Mouse (Mus musculus) small intestine, adult 2 months (tissue): Measurements from ENCODE around the gene Cd300ld5. TPM values are rescaled to one million over a fixed set of nuclear protein-coding genes. Genes with fewer than 3 reads are reported as not detected.
A peak's percentile ranks its signal among the peaks of the same experiment; 100 is the strongest.
"Not testable (repeated sequence)": the region's sequence is repeated elsewhere in the genome, so short reads cannot be mapped to it uniquely, and the experiment has no call there.

Experiments
- H3K27ac ChIP-seq: fragments of 200-500 bp; 2 replicates; pipeline ENCODE4 v1.5.1; 2012; ENCODE audit warnings: low read depth, low read length, control low read depth, inconsistent platforms; ENCODE audit not compliant: insufficient read depth
- H3K27me3 ChIP-seq: fragments of 200-500 bp; 2 replicates; pipeline ENCODE4 v1.6.1; 2012; ENCODE audit warnings: mild to moderate bottlenecking, moderate library complexity, low read length, inconsistent platforms; ENCODE audit not compliant: control insufficient read depth, insufficient read depth
- H3K36me3 ChIP-seq: fragments of 200-500 bp; 2 replicates; pipeline ENCODE4 v1.6.1; 2012; ENCODE audit warnings: mild to moderate bottlenecking, low read length, control low read depth, inconsistent platforms; ENCODE audit not compliant: control insufficient read depth, insufficient read depth
- H3K4me1 ChIP-seq: fragments of 200-500 bp; 2 replicates; pipeline ENCODE4 v1.6.1; 2012; ENCODE audit warnings: low read length, inconsistent platforms, mixed read lengths; ENCODE audit not compliant: control insufficient read depth, insufficient read depth, insufficient read length
- H3K4me3 ChIP-seq: fragments of 200-500 bp; 2 replicates; pipeline ENCODE4 v1.5.1; 2012; ENCODE audit warnings: low read depth, mild to moderate bottlenecking, control low read depth, inconsistent platforms, low read length, moderate library complexity
- CTCF ChIP-seq: fragments of 200-500 bp; IDR thresholded peaks from 2 replicates; pipeline ENCODE4 v1.5.1; 2012; ENCODE audit warnings: low read depth, mild to moderate bottlenecking, control low read depth, inconsistent platforms, low read length, moderate library complexity, mixed read lengths; ENCODE audit not compliant: insufficient replicate concordance, insufficient read length; ENCODE audit errors: extremely low read depth
- POLR2A ChIP-seq: fragments of 200-500 bp; IDR thresholded peaks from 2 replicates; pipeline ENCODE4 v1.6.1; 2012; ENCODE audit warnings: low read depth, mild to moderate bottlenecking, control low read depth, inconsistent platforms, low read length, moderate library complexity
- WGBS: fragments of 180-500 bp; shearing (Covaris S2); methylation state at CpG from one replicate; pipeline ENCODE4 v1.1.7; 2018; 5-methylcytosine and 5-hydroxymethylcytosine counted together
- polyA plus RNA-seq: library from polyadenylated mRNA; depleted of rRNA; stranded (reverse); fragments of >200 nt; gene quantifications from 2 replicates; pipeline ENCODE4 v1.2.3, GENCODE M21; 2012

Gene Cd300ld5
- polyA plus RNA-seq, 1 experiment: not detected

DNA sequence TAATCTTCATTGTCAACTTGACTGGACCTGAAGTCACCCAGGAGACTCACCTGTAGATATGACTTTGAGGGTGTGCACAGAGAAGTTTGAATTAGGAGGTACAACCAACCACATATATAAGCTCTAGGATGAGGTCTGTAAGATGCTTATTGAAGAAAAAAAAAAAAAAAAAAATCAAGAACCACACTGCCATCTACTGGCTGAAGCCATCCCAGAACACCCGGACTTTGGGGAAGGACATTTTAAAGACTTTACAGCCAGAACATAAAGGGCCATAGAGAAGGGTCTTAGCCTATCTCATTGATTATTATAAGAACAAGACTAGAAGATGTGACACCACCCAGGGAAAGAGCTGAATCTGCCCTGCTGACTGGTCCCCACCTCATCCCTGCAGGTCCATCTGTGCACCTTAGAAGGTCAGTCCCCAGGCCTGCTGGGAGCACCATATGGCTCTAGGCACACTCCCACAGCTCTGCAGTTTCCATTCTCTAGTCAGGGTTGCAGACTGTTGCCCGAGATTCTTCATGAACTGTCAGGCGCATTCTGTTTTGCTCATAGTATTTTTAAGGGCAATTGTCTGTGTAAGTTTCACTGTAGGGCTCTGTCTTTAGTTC, 11.8 kb upstream of the Cd300ld5 start:
- Histone ChIP-seq H3K27me3 (no peaks in the 10 kb centered on the region), H3K27ac (no peak overlapping the region), H3K36me3 (no peaks in the 10 kb centered on the region), H3K4me1 (no peaks in the 10 kb centered on the region), H3K4me3 (no peak overlapping the region)
- TF ChIP-seq POLR2A (no peak), CTCF (0 out of 2 replicates have a peak, but pooled peaks have one; percentile 11)
- 45% methylated on average over 3 of the region's 3 CpGs for WGBS

DNA sequence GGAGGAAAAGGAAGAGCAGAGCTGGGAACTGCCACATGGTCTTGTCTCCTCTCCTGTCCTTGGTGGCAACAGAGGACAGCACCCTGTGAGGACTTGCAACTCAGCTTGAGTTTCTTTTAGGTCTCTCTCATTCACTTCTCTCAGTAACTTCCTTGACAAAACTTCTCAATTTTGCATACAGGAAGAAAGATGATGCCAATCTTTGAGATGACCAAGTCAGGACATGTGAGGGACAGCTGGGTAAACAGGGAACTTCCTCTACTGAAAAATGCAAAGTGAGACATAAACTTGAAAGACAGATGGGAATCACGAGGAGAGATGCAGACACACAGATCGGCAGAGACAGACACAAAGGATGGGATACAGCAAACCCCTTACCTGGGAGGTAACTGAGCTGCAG, 10.7 kb upstream of the Cd300ld5 start, which contains the start of gene Cd300ld3:
Gene Cd300ld3, minus strand, starts transcription at position 151 of the 400 bp plus-strand sequence.
- whole genome bisulfite sequencing: 63% methylated on average over 2 of the region's 2 CpGs
- H3K27me3 ChIP-seq: no peaks in the 10 kb centered on the region

DNA sequence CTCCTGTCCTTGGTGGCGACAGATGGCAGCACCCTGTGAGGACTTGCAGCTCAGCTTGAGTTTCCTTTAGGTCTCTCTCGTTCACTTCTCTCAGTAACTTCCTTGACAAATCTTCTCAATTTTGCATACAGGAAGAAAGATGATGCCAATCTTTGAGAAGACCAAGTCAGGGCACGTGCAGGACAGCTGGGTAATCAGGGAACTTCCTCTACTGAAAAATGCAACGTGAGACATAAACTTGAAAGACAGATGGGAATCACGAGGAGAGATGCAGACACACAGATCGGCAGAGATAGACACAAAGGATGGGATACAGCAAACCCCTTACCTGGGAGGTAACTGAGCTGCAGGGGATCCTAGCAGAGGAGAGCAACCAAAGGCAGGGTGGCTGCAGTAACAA, 10.7 kb downstream of the Cd300ld5 start, which contains the start of gene Cd300ld4:
Gene Cd300ld4, minus strand, starts transcription at position 101 of the 400 bp plus-strand sequence.
- not testable (repeated sequence) for H3K4me3 ChIP-seq, H3K27ac ChIP-seq, H3K27me3 ChIP-seq, H3K4me1 ChIP-seq, H3K36me3 ChIP-seq
- no CpG with 5 or more reads among the region's 6 CpGs for whole genome bisulfite sequencing

More for the DNA sequence above, 10.7 kb upstream of the Cd300ld5 start, which contains the start of gene Cd300ld3:
- TF ChIP-seq CTCF: no peak
- TF ChIP-seq POLR2A: no peak
- no peak within 1 kb of the TSS for H3K4me3 ChIP-seq
- H3K27ac ChIP-seq: no peak within 1 kb of the TSS
- H3K4me1 ChIP-seq: no peaks in the 10 kb centered on the region
- H3K36me3 ChIP-seq: no peaks in the 10 kb centered on the region

DNA sequence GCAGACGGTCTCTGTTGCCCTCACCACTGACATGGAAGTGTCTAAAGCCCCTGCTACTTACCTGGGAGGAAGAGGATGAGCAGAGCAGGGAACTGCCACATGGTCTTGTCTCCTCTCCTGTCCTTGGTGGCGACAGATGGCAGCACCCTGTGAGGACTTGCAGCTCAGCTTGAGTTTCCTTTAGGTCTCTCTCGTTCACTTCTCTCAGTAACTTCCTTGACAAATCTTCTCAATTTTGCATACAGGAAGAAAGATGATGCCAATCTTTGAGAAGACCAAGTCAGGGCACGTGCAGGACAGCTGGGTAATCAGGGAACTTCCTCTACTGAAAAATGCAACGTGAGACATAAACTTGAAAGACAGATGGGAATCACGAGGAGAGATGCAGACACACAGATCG, 21.5 kb downstream of the Cd300ld5 start, which contains the start of gene Cd300ld2:
Gene Cd300ld2, minus strand, starts transcription at position 101 of the 400 bp plus-strand sequence.
- H3K27me3 ChIP-seq, H3K36me3 ChIP-seq, H3K4me1 ChIP-seq, H3K4me3 ChIP-seq, H3K27ac ChIP-seq: not testable (repeated sequence)
- no CpG with 5 or more reads among the region's 7 CpGs for WGBS

DNA sequence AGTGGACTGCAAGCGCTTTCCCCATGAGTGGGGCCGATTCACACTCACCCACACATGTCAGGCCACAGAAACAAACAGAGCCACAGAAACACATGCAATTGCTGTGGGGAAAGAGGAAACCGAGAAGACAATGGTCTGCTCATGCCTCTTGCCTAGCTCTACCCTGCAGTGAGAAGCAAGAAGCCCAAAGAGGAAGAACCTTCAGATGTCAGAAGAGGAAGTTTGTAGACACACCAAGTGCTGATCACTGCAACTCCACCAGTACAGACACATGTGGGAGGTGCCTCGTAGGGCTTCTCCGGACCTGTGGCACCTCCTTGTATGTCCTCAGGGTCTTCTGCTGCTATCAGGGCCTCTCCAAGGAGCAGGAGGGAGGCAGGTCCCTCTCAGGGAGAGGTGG, 33.5 kb downstream of the Cd300ld5 start:
- Histone ChIP-seq H3K4me1 (no peaks in the 10 kb centered on the region), H3K36me3 (no peaks in the 10 kb centered on the region), H3K27me3 (no peaks in the 10 kb centered on the region), H3K27ac (peak overlapping the region; percentile 25; the same call in 1 of the 2 replicates), H3K4me3 (no peak overlapping the region)
- no peak for TF ChIP-seq CTCF
- TF ChIP-seq POLR2A: no peak
- 67% methylated on average over 5 of the region's 5 CpGs for WGBS

DNA sequence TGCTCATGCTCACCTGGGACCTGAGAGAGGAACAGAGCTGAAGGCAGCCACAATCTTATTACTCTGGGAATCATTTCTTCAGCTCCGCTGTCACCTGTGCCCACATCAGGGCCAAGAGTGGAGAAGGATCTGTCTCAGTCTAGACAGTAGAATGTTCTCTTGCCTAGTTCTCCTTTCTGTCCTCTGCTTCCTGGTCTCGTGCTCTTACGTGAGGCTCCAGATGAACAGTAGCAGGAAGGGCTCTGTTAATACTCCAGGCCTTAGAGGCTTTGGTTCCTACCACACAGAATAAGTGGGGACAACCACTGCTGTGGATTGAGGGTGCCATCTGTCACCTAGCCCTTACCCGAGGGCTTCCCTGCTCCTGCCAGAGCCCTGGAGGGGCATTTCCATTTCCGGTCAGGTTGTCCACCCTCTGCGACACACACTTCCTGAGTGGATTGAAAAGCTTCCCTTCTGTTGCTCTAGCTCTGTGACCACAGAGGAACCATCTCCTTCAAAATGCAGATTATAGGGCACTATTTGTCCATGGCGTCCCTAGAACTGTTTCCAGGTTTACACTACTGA, 36.0 kb downstream of the Cd300ld5 start, which contains the start of gene Cd300c2:
Gene Cd300c2, minus strand, starts transcription at position 407 of the 567 bp plus-strand sequence.
- no peaks in the 10 kb centered on the region for H3K27me3 ChIP-seq
- 73% methylated on average over 7 of the region's 7 CpGs for WGBS
- peak within 1 kb of the TSS; percentile 59; the same call in 1 of the 2 replicates for H3K27ac ChIP-seq
- TF ChIP-seq POLR2A (no peak), CTCF (no peak)
- H3K4me1 ChIP-seq: no peaks in the 10 kb centered on the region
- H3K36me3 ChIP-seq: no peaks in the 10 kb centered on the region
- H3K4me3 ChIP-seq: peak within 1 kb of the TSS; percentile 28; the same call in 1 of the 2 replicates

DNA sequence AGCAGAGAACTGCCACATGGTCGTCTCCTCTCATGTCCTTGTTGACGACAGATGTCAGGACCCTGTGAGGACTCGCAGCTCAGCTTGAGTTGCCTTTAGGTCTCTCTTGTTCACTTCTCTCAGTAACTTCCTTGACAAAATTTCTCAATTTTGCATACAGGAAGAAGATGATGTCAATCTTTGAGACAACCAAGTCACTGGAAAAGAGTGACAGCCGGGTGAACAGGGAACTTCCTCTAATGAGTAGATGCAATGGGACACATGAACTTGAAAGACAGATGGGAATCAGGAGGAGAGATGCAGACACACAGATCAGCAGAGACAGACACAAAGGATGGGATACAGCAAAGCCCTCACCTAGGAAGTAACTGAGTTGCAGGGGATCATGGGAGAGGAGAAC, 47.8 kb downstream of the Cd300ld5 start, which contains the start of gene Cd300ld:
Gene Cd300ld, minus strand, starts transcription at position 130 of the 400 bp plus-strand sequence.
- no peak for TF ChIP-seq POLR2A
- no peak for TF ChIP-seq CTCF
- H3K4me1 ChIP-seq: no peaks in the 10 kb centered on the region
- no peak within 1 kb of the TSS for H3K4me3 ChIP-seq
- no peak within 1 kb of the TSS; the same call in 1 of the 2 replicates for H3K27ac ChIP-seq
- no peaks in the 10 kb centered on the region for H3K36me3 ChIP-seq
- 70% methylated on average over 4 of the region's 4 CpGs for WGBS
- H3K27me3 ChIP-seq: no peaks in the 10 kb centered on the region
